Mouse (Mus musculus) gastrocnemius, adult 2 months (tissue): ENCODE results near the gene Naa25. TPM values are rescaled to one million over a fixed set of nuclear protein-coding genes. Genes with fewer than 3 reads are reported as not detected.
A peak's percentile ranks its signal among the peaks of the same experiment; 100 is the strongest.

Experiments used
- DNase-seq: peaks from one replicate; pipeline ENCODE4 v3.0.0; 2022
- H3K27ac ChIP-seq: fragments of 200-600 bp; 2 replicates; pipeline ENCODE4 v1.8.1; 2022; ENCODE audit warnings: mild to moderate bottlenecking
- H3K4me3 ChIP-seq: fragments of 200-600 bp; 2 replicates; pipeline ENCODE4 v1.8.1; 2022; ENCODE audit warnings: mild to moderate bottlenecking, moderate library complexity
- CTCF ChIP-seq: fragments of 200-600 bp; IDR thresholded peaks from 2 replicates; pipeline ENCODE4 v1.8.1; 2022; ENCODE audit warnings: antibody characterized with exemption, mild to moderate bottlenecking, moderate library complexity
- intact Hi-C: fragments of 180-260 bp; cut with DNase I; formaldehyde crosslinking; loops from one replicate; pipeline ENCODE4 v1.15.1; 2025
- total RNA-seq, 2 experiments: library from RNA; stranded (reverse); gene quantifications; 2 replicates each; pipeline ENCODE4 v1.2.3; 2021

The Naa25 gene
- total RNA-seq, 2 experiments from 2014 or later: 26.9 to 33.3 TPM

- intact Hi-C loops: no loop called here
- DNase-seq: no peak
- Histone ChIP-seq H3K27ac (no peak overlapping the region), H3K4me3 (peak overlapping the region; percentile 99)
- TF ChIP-seq CTCF: no peak
Observed at GRCm38 (mm10) chr5:121398965-121399462, 1.3 kb downstream of the Naa25 start.

DNA sequence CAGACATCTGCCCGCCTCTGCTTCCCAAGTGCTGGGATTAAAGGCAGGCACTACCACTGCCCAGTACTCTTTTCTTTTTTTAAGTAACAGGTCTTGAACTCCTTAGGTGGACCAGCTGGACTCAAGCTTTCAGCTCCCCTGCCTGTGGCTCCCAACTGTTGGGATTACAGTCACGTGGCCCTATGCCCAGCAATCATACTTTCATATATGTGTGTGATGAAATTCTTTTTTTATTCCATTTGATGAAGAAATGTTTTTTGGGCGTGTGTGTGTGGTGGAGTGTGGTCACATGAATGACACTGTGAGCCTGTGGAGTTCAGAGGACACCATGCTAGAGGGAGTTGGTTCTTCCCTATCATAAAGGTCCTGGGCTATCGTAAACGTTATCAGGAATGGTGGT, 1.8 kb downstream of the Naa25 start:
- no peak overlapping the region for H3K27ac ChIP-seq
- DNase-seq: no peak
- peak overlapping the region; percentile 99 for H3K4me3 ChIP-seq
- no peak for TF ChIP-seq CTCF
- intact Hi-C loops: no loop called here

DNA sequence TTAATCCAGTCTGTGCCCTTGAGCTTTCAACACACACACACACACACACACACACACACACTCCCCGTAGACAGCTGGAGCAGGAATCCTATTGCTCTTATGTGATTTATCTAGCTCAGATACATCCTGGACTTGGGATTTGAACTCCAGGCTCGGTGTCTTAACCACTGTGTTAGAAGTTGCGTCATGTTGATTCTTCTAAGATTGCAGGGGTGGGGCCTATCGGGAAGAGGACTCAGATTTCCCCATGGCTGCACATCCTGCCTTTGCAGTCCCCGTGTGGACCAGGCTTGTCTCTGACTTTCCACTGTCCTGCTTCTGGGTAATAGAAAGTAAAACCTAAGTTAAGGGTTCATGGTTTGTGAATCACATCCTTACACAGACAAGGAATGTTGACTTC, 2.3 kb downstream of the Naa25 start:
- intact Hi-C loops: no loop called here
- TF ChIP-seq CTCF: no peak
- H3K27ac ChIP-seq: no peak overlapping the region
- no peak for DNase-seq
- no peak overlapping the region for H3K4me3 ChIP-seq

DNA sequence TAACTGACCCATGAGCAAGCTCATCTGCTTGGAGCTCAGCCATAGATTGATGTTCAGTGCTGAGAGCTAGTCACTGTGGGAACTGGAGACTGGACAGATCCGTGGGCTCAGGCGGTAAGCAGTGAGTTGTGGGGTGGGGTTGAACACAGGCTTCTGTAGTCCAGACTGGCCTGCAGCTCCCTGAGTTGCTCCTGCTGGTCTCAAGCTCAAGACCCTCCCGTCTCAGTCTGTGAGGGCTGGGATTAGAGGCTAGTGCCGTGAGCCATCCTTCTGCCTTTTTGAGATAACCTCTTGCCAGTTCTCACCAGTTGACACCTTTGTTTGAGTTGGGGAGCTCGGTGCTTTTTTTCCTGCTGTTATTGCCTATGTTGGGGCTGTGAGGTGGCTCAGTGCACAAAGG, 3.1 kb downstream of the Naa25 start:
- no peak for TF ChIP-seq CTCF
- Histone ChIP-seq H3K27ac (no peak overlapping the region), H3K4me3 (no peak overlapping the region)
- DNase-seq: no peak
- intact Hi-C loops: no loop called here

DNA sequence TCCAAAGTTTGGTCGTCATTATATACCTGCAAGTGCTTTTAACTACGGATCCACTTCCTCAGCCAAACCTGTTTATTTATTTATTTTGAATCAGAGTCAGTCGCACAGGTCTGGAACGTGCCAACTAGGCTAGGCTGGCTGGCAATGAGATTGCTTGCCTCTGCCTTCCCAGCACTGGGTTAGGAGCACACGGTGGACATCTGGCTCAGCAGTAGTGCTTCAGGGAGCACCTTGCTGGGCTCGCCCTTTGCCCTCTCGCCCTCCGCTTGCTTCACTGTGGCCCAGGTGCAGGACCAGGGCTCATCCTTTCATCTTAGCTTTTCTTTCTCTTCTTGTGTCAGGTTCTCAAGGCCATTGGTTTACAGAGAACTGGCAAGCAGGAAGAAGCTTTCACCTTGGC, 10.1 kb downstream of the Naa25 start:
- Histone ChIP-seq H3K4me3 (no peak overlapping the region), H3K27ac (peak overlapping the region; percentile 12; the same call in 1 of the 2 replicates)
- no peak for TF ChIP-seq CTCF
- intact Hi-C loops: no loop called here
- DNase-seq: peak; percentile 39

- intact Hi-C loops: no loop called here
- no peak overlapping the region for H3K27ac ChIP-seq
- no peak overlapping the region for H3K4me3 ChIP-seq
- no peak for TF ChIP-seq CTCF
- no peak for DNase-seq
Observed at GRCm38 (mm10) chr5:121410975-121411374, 13.2 kb downstream of the Naa25 start.

DNA sequence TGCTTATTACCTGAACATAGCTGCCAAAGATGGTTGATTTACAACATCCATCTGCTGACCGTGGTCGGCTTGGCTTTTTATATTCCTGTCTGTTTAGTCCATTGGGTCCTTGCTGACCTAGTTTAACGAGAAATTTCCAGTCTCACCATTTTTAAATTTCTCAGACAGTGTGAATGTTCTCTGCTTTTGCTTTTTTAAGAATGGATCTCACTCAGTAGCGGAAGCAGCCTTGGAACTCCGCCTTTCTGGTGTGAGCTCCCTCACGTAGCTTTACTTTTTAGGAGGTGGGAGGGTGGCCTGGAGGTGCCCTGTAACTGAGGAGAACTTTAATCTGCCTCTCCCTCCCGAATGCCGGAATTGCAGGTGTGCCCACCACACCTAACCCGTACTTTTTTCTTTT, 23.0 kb downstream of the Naa25 start:
- no peak overlapping the region for H3K4me3 ChIP-seq
- intact Hi-C loops: no loop called here
- DNase-seq: no peak
- no peak overlapping the region for H3K27ac ChIP-seq
- no peak for TF ChIP-seq CTCF

DNA sequence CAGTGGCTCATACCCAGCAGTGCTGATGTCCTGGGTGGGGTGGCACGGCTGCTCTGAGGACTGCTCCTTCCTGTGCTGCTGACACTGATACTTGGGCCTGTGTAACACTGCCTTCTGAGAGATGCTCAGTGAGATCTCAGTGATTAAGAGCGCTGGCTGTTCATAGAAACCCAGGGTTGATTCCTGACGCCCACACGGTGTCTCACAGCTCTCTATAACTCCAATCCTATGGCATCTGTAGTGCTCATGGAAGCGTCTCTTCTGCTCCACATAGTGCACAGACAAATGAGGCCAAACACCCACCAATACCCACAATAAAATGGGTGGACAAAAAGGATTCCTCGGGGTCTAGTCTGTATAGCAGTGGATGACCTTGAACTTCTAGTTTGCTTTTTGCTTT, 25.1 kb downstream of the Naa25 start:
- no peak for TF ChIP-seq CTCF
- Histone ChIP-seq H3K27ac (no peak overlapping the region), H3K4me3 (no peak overlapping the region)
- no peak for DNase-seq
- intact Hi-C loops: no loop called here

DNA sequence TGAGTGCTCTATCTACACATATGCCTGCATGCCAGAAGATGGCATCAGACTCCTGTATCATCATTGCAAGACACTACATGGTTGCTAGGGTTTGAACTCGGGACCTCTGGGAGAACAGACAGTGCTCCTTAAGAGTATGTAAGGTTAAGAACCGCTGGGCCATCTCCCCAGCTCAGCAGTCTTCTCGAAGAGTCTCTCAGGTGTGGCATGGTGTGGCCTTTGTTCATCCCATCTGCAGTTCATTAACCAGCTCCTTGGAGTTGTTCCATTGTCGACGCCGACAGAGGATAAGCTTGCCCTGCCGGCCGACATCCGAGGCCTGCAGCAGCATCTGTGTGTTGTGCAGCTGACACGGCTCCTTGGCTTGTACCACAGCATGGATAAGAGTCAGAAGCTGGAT, 25.6 kb downstream of the Naa25 start:
- Histone ChIP-seq H3K4me3 (no peak overlapping the region), H3K27ac (no peak overlapping the region)
- no peak for TF ChIP-seq CTCF
- intact Hi-C loops: no loop called here
- no peak for DNase-seq

DNA sequence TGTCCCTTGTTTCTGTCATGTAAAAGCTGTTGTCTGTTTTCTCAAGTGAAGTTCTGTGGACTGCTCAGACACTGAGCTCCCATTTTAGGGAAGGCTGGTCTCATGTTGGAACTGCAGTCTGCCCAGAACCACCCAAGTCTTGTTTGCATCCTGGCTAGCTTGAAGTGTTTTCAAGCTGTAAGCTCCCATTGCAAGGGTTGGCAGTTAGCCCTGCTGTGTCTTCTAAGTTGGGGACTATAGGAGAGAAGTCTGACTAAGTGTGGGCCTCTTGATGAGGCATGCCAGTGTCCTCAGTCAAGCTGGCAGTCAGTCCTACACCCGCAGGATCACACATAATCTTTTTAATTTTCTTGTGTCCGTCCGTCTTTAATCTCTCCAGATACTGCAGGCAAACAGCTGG, 31.2 kb downstream of the Naa25 start:
- Histone ChIP-seq H3K27ac (no peak overlapping the region), H3K4me3 (no peak overlapping the region)
- intact Hi-C loops: no loop called here
- DNase-seq: no peak
- TF ChIP-seq CTCF: no peak

DNA sequence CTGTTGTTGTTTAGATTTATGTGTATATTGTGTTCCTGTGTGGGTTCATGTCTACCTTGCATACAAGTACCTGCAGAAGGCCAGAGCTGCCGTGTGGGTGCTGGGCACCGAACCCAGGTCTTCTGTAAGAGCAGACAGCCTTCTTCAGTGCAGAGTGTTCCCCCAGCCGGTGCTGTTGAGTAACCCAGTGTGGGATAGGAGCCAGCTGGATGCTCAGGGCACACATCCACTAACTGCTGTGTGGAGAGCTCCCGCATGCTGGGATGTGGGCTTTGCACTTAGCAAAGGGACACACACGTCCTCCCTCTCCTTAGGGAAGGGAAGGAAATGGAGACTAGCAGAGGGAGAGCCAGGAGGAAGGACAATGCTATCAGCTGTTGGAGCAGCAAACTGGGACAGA, 40.4 kb downstream of the Naa25 start:
- no peak overlapping the region for H3K4me3 ChIP-seq
- intact Hi-C loops: no loop called here
- no peak overlapping the region for H3K27ac ChIP-seq
- no peak for TF ChIP-seq CTCF
- peak; percentile 37 for DNase-seq

DNA sequence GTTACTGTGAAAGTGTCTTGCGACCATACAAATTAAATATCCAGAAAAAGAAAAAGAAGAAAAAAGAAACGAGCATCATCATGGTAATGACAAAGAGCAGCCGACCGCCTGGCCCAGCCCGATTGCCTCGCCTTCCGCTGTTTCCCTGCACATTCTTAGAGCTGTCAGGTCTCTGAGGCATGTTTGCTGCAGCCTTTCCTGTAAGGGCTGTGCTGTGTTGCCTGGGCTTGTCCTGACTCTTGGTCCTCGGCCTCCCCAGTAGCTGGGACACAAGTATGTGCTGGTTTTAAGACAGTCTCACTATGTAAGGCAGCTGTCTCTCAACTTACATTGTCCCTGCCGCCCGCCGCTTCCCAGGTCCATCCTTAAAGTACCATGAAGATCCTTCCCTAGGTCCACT, 41.0 kb downstream of the Naa25 start:
- H3K27ac ChIP-seq: no peak overlapping the region
- DNase-seq: no peak
- TF ChIP-seq CTCF: no peak
- intact Hi-C loops: no loop called here
- H3K4me3 ChIP-seq: no peak overlapping the region

DNA sequence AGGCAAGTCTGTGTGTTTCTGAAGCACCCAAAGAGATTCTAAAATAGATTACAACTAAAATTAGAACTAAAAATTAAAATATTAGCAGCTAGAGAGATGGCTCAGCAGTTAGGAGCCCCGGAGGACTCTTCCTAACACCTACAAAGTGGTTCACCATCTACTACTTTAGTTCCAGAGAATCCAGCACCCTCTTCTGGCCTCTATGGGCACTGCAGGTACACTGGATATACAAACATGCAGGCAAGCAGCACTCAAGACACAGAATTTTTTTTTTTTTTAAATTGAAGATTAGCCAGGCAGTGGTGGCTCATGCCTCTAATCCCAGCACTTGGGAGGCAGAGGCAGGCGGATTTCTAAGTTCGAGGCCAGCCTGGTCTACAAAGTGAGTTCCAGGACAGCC, 45.8 kb downstream of the Naa25 start:
- H3K27ac ChIP-seq: no peak overlapping the region
- H3K4me3 ChIP-seq: no peak overlapping the region
- peak; percentile 22 for DNase-seq
- TF ChIP-seq CTCF: peak; percentile 48
- intact Hi-C loops: loop anchor here (5.0 kb wide), 1 partner anchor 34 kb away; no protein-coding TSS in a partner anchor

GRCm38 (mm10) chr5:121444870-121445269, 47.1 kb downstream of the Naa25 start:
- TF ChIP-seq CTCF: no peak
- H3K4me3 ChIP-seq: no peak overlapping the region
- no peak overlapping the region for H3K27ac ChIP-seq
- intact Hi-C loops: loop anchor here (5.0 kb wide), 1 partner anchor 32 kb away; no protein-coding TSS in a partner anchor
- DNase-seq: peak; percentile 11
